Mouse (Mus musculus): ENCODE results near the gene Mylpf. TPM values are rescaled to one million over a fixed set of nuclear protein-coding genes. Genes with fewer than 3 reads are reported as not detected.

Gene Mylpf
- total and polyA plus RNA-seq, 3 experiments: 0.94 to 2.8 TPM; not detected in 1

- TF ChIP-seq GATA1 (IDR thresholded peaks at IDR 0.05; ENCODE audit: borderline replicate concordance, low read length) (no peak), CTCF (IDR thresholded peaks at IDR 0.05; ENCODE audit: low read depth, low read length) (peak; percentile 51; the same call in 1 of the 2 replicates), POLR2AphosphoS5 (IDR thresholded peaks at IDR 0.05; ENCODE audit: insufficient replicate concordance, low read depth, low read length) (no peak), TAL1 (conservative IDR thresholded peaks at IDR 0.05; ENCODE audit: low read depth, low read length) (no peak)
- peak within 1 kb of the TSS; percentile 82 for H3K4me3 ChIP-seq (ENCODE audit: low read depth, low read length)
- no peaks in the 10 kb centered on the region for H3K9me3 ChIP-seq (replicated peaks)
- peak; percentile 92 for DNase-seq (ENCODE audit: low spot score)
- ATAC-seq (ENCODE audit: extremely low read depth, insufficient number of reproducible peaks, low FRiP score, poor library complexity, severe bottlenecking): peak; percentile 97
- H3K36me3 ChIP-seq (replicated peaks): peaks cover 38% of the 10 kb centered on the region
- 0 out of 2 replicates have a peak, but pooled peaks cover 3% of the 10 kb centered on the region for H3K27me3 ChIP-seq (ENCODE audit: insufficient read depth, low read length)
- peaks cover 61% of the 10 kb centered on the region for H3K4me1 ChIP-seq (ENCODE audit: insufficient read depth, low read depth, low read length)
Measured at GRCm38 (mm10) chr7:127260309-127261111, 51.8 kb downstream of the Mylpf start, which contains the start of gene Dctpp1. Gene Dctpp1 (minus strand): TSS chr7:127260709.

- ATAC-seq (ENCODE audit: extremely low read depth, insufficient number of reproducible peaks, low FRiP score, poor library complexity, severe bottlenecking) (no peak), DNase-seq (ENCODE audit: low spot score) (no peak)
- no peak overlapping the region for H3K4me3 ChIP-seq (ENCODE audit: low read depth, low read length)
- H3K4me1 ChIP-seq (ENCODE audit: insufficient read depth, low read depth, low read length): peaks cover 49% of the 10 kb centered on the region
- 0 out of 2 replicates have a peak, but pooled peaks cover 3% of the 10 kb centered on the region for H3K27me3 ChIP-seq (ENCODE audit: insufficient read depth, low read length)
- no peaks in the 10 kb centered on the region for H3K9me3 ChIP-seq (replicated peaks)
- TF ChIP-seq TAL1 (conservative IDR thresholded peaks at IDR 0.05; ENCODE audit: low read depth, low read length) (no peak), POLR2AphosphoS5 (IDR thresholded peaks at IDR 0.05; ENCODE audit: insufficient replicate concordance, low read depth, low read length) (no peak), GATA2 (IDR thresholded peaks at IDR 0.05; ENCODE audit: borderline replicate concordance, low read depth, low read length) (no peak), CTCF (IDR thresholded peaks at IDR 0.05; ENCODE audit: low read depth, low read length) (no peak), GATA1 (IDR thresholded peaks at IDR 0.05; ENCODE audit: borderline replicate concordance, low read length) (no peak)
- H3K36me3 ChIP-seq (replicated peaks): peaks cover 19% of the 10 kb centered on the region
Measured at GRCm38 (mm10) chr7:127262218-127262961, 53.7 kb downstream of the Mylpf start.

GRCm38 (mm10) chr7:127263526-127263925, 54.8 kb downstream of the Mylpf start:
- Histone ChIP-seq H3K4me1 (ENCODE audit: insufficient read depth, low read depth, low read length) (peaks cover 39% of the 10 kb centered on the region), H3K36me3 (replicated peaks) (peaks cover 12% of the 10 kb centered on the region), H3K4me3 (ENCODE audit: low read depth, low read length) (no peak overlapping the region), H3K27me3 (ENCODE audit: insufficient read depth, low read length) (0 out of 2 replicates have a peak, but pooled peaks cover 3% of the 10 kb centered on the region), H3K9me3 (replicated peaks) (peaks cover 4% of the 10 kb centered on the region)
- TF ChIP-seq TAL1 (conservative IDR thresholded peaks at IDR 0.05; ENCODE audit: low read depth, low read length): no peak
- TF ChIP-seq CTCF (IDR thresholded peaks at IDR 0.05; ENCODE audit: low read depth, low read length): no peak
- no peak for TF ChIP-seq GATA1 (IDR thresholded peaks at IDR 0.05; ENCODE audit: borderline replicate concordance, low read length)
- TF ChIP-seq POLR2AphosphoS5 (IDR thresholded peaks at IDR 0.05; ENCODE audit: insufficient replicate concordance, low read depth, low read length): no peak
- ATAC-seq (ENCODE audit: extremely low read depth, insufficient number of reproducible peaks, low FRiP score, poor library complexity, severe bottlenecking) (no peak), DNase-seq (ENCODE audit: low spot score) (no peak)

Other genes starting within 250 kb of the Mylpf start
Only the 20 nearest of the 28 such genes appear.
- gene Gm42742, start 187.8 kb upstream of the Mylpf start, total RNA-seq (2014; fragmentation: Nextera tagmentation): 21.4 and 35.9 TPM in 2 replicates
- 0.93 and 9.2 TPM in 2 replicates for gene Gm42742, start 187.8 kb upstream of the Mylpf start, total RNA-seq (2017)
- 128 and 159 TPM in 2 replicates for gene Gm42742, start 187.8 kb upstream of the Mylpf start, polyA plus RNA-seq (2012)
- 6.4 and 13.6 TPM in 2 replicates for gene Prrt2, start 187.7 kb upstream of the Mylpf start, total RNA-seq (2014; fragmentation: Nextera tagmentation)
- gene Prrt2, start 187.7 kb upstream of the Mylpf start, total RNA-seq (2017): 0.35 TPM in 1 of 2 replicates, not detected in the other
- gene Prrt2, start 187.7 kb upstream of the Mylpf start, polyA plus RNA-seq (2012): 1.5 and 2.0 TPM in 2 replicates
- 122 and 130 TPM in 2 replicates for gene Maz, start 181.9 kb upstream of the Mylpf start, total RNA-seq (2014; fragmentation: Nextera tagmentation)
- 81.3 and 113 TPM in 2 replicates for gene Maz, start 181.9 kb upstream of the Mylpf start, total RNA-seq (2017)
- 641 and 824 TPM in 2 replicates for gene Maz, start 181.9 kb upstream of the Mylpf start, polyA plus RNA-seq (2012)
- gene Kif22, start 166.4 kb upstream of the Mylpf start, total RNA-seq (2014; fragmentation: Nextera tagmentation): 71.3 and 74.6 TPM in 2 replicates
- 88.0 and 101 TPM in 2 replicates for gene Kif22, start 166.4 kb upstream of the Mylpf start, total RNA-seq (2017)
- 41.8 and 44.2 TPM in 2 replicates for gene Kif22, start 166.4 kb upstream of the Mylpf start, polyA plus RNA-seq (2012)
- 2.9 TPM in 1 of 2 replicates, not detected in the other for gene Zg16, start 121.6 kb upstream of the Mylpf start, total RNA-seq (2014; fragmentation: Nextera tagmentation)
- 0.17 TPM in 1 of 2 replicates, not detected in the other for gene Zg16, start 121.6 kb upstream of the Mylpf start, total RNA-seq (2017)
- not detected in 2 replicates for gene Zg16, start 121.6 kb upstream of the Mylpf start, polyA plus RNA-seq (2012)
- gene AI467606, start 117.5 kb upstream of the Mylpf start, total RNA-seq (2014; fragmentation: Nextera tagmentation): 39.5 and 42.1 TPM in 2 replicates
- gene AI467606, start 117.5 kb upstream of the Mylpf start, total RNA-seq (2017): 42.2 and 50.8 TPM in 2 replicates
- gene AI467606, start 117.5 kb upstream of the Mylpf start, polyA plus RNA-seq (2012): 134 and 143 TPM in 2 replicates
- 4.5 and 8.0 TPM in 2 replicates for gene Qprt, start 86.7 kb upstream of the Mylpf start, total RNA-seq (2014; fragmentation: Nextera tagmentation)
- 2.0 and 3.7 TPM in 2 replicates for gene Qprt, start 86.7 kb upstream of the Mylpf start, total RNA-seq (2017)
- 1.2 and 1.9 TPM in 2 replicates for gene Qprt, start 86.7 kb upstream of the Mylpf start, polyA plus RNA-seq (2012)
- gene Spn, start 71.1 kb upstream of the Mylpf start, total RNA-seq (2014; fragmentation: Nextera tagmentation): 52.8 and 55.4 TPM in 2 replicates
- gene Spn, start 71.1 kb upstream of the Mylpf start, total RNA-seq (2017): 251 and 278 TPM in 2 replicates
- 81.4 and 90.2 TPM in 2 replicates for gene Spn, start 71.1 kb upstream of the Mylpf start, polyA plus RNA-seq (2012)
- 23.3 and 37.2 TPM in 2 replicates for gene Cd2bp2, start 12.8 kb upstream of the Mylpf start, total RNA-seq (2014; fragmentation: Nextera tagmentation)
- 79.3 and 84.6 TPM in 2 replicates for gene Cd2bp2, start 12.8 kb upstream of the Mylpf start, total RNA-seq (2017)
- gene Cd2bp2, start 12.8 kb upstream of the Mylpf start, polyA plus RNA-seq (2012): 71.8 and 73.7 TPM in 2 replicates
- 19.5 and 26.7 TPM in 2 replicates for gene Tbc1d10b, start 422 bp upstream of the Mylpf start, total RNA-seq (2014; fragmentation: Nextera tagmentation)
- 38.3 and 40.1 TPM in 2 replicates for gene Tbc1d10b, start 422 bp upstream of the Mylpf start, total RNA-seq (2017)
- 72.0 and 74.1 TPM in 2 replicates for gene Tbc1d10b, start 422 bp upstream of the Mylpf start, polyA plus RNA-seq (2012)
- gene Zfp553, start 24.2 kb downstream of the Mylpf start, total RNA-seq (2014; fragmentation: Nextera tagmentation): 11.7 and 20.0 TPM in 2 replicates
- 22.0 and 25.2 TPM in 2 replicates for gene Zfp553, start 24.2 kb downstream of the Mylpf start, total RNA-seq (2017)
- gene Zfp553, start 24.2 kb downstream of the Mylpf start, polyA plus RNA-seq (2012): 25.3 and 26.2 TPM in 2 replicates
- 128 and 141 TPM in 2 replicates for gene Sept1, start 24.2 kb downstream of the Mylpf start, total RNA-seq (2014; fragmentation: Nextera tagmentation)
- 51.1 and 54.9 TPM in 2 replicates for gene Sept1, start 24.2 kb downstream of the Mylpf start, total RNA-seq (2017)
- gene Sept1, start 24.2 kb downstream of the Mylpf start, polyA plus RNA-seq (2012): 263 and 305 TPM in 2 replicates
- 3.1 and 5.8 TPM in 2 replicates for gene Zfp771, start 35.4 kb downstream of the Mylpf start, total RNA-seq (2014; fragmentation: Nextera tagmentation)
- gene Zfp771, start 35.4 kb downstream of the Mylpf start, total RNA-seq (2017): 11.9 and 16.5 TPM in 2 replicates
- 42.6 and 60.5 TPM in 2 replicates for gene Zfp771, start 35.4 kb downstream of the Mylpf start, polyA plus RNA-seq (2012)
- gene Dctpp1, start 51.8 kb downstream of the Mylpf start, total RNA-seq (2014; fragmentation: Nextera tagmentation): 67.0 and 68.7 TPM in 2 replicates
- gene Dctpp1, start 51.8 kb downstream of the Mylpf start, total RNA-seq (2017): 56.4 and 74.6 TPM in 2 replicates
- 121 and 138 TPM in 2 replicates for gene Dctpp1, start 51.8 kb downstream of the Mylpf start, polyA plus RNA-seq (2012)
- 73.6 and 75.9 TPM in 2 replicates for gene Sephs2, start 65.2 kb downstream of the Mylpf start, total RNA-seq (2014; fragmentation: Nextera tagmentation)
- 126 and 131 TPM in 2 replicates for gene Sephs2, start 65.2 kb downstream of the Mylpf start, total RNA-seq (2017)
- 39.9 and 53.7 TPM in 2 replicates for gene Sephs2, start 65.2 kb downstream of the Mylpf start, polyA plus RNA-seq (2012)
- gene Itgal, start 87.4 kb downstream of the Mylpf start, total RNA-seq (2014; fragmentation: Nextera tagmentation): 3.7 and 5.1 TPM in 2 replicates
- 3.1 and 4.1 TPM in 2 replicates for gene Itgal, start 87.4 kb downstream of the Mylpf start, total RNA-seq (2017)
- gene Itgal, start 87.4 kb downstream of the Mylpf start, polyA plus RNA-seq (2012): 1.7 and 2.2 TPM in 2 replicates
- gene Zfp768, start 136.7 kb downstream of the Mylpf start, total RNA-seq (2014; fragmentation: Nextera tagmentation): 8.4 and 12.3 TPM in 2 replicates
- 10.9 and 12.3 TPM in 2 replicates for gene Zfp768, start 136.7 kb downstream of the Mylpf start, total RNA-seq (2017)
- gene Zfp768, start 136.7 kb downstream of the Mylpf start, polyA plus RNA-seq (2012): 32.3 and 33.6 TPM in 2 replicates
- gene Zfp747, start 167.2 kb downstream of the Mylpf start, total RNA-seq (2014; fragmentation: Nextera tagmentation): 7.8 and 9.3 TPM in 2 replicates
- gene Zfp747, start 167.2 kb downstream of the Mylpf start, total RNA-seq (2017): 12.9 and 14.2 TPM in 2 replicates
- 5.5 and 6.2 TPM in 2 replicates for gene Zfp747, start 167.2 kb downstream of the Mylpf start, polyA plus RNA-seq (2012)
- gene 9130019O22Rik, start 178.3 kb downstream of the Mylpf start, total RNA-seq (2014; fragmentation: Nextera tagmentation): 4.5 and 5.0 TPM in 2 replicates
- 10.2 and 11.2 TPM in 2 replicates for gene 9130019O22Rik, start 178.3 kb downstream of the Mylpf start, total RNA-seq (2017)
- 1.2 TPM in 2 replicates for gene 9130019O22Rik, start 178.3 kb downstream of the Mylpf start, polyA plus RNA-seq (2012)
- gene E430018J23Rik, start 184.7 kb downstream of the Mylpf start, total RNA-seq (2014; fragmentation: Nextera tagmentation): 2.2 and 4.2 TPM in 2 replicates
- gene E430018J23Rik, start 184.7 kb downstream of the Mylpf start, total RNA-seq (2017): 7.2 and 7.7 TPM in 2 replicates
- gene E430018J23Rik, start 184.7 kb downstream of the Mylpf start, polyA plus RNA-seq (2012): 6.6 and 7.3 TPM in 2 replicates

Measured in G1E (cell line).